Mouse (Mus musculus) spleen, adult 12 weeks (tissue): ENCODE measurements around the gene B3galt1.

Source experiments
- DNase-seq: peaks from one replicate; pipeline ENCODE4 v3.0.0; 2022; ENCODE audit warnings: low spot score

Gene B3galt1

DNA sequence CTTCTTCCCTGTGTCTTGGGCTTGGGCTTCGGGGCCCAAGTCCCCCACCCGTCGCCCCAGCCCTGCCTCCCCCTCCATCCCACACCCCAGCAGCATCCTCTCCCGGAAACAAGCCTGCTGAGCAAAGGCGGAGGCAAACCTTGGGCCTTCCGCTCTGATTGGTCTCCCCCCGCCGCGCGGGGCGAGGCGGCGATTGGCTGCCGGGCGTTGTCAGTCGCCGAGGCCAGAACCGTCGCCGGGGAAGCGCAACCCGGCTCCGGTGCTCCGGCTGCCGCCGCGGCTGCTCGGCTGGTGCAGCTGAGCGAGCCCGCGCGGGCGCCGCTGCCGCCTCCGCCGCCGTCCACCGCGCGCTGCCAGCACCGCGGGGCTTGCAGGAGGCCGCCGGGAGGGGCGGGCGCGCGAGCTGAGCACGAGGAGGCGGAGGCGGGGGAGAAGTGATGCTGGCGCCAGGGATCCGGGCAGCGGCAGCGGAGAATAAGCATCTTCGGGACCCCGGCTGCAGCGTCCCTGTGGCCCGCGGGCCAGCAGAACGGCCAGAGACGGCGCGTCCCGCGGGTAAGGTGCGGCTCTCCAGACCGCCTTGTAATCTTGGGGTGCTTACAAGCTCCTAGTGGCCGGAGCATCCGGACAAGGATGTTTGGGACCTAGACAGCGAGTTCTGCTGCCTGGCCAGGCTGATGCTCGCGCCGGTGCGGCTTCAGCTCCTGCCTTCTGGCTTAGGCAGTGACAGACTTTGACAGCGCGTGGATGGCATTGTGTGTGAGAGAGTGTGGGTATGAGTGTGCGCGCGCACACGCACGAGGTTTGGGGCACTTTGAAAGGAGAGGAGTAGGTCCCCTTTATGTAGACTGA lies at the start of gene B3galt1:
Gene B3galt1 (plus strand): TSS at position 392 of the 852 bp plus-strand sequence.
- no peak for DNase-seq

- no peak for DNase-seq
Measured at GRCm38 (mm10) chr2:67516405-67516804, 49.3 kb upstream of the B3galt1 start.

GRCm38 (mm10) chr2:67535347-67535746 lies 30.3 kb upstream of the B3galt1 start:
- no peak for DNase-seq

DNA sequence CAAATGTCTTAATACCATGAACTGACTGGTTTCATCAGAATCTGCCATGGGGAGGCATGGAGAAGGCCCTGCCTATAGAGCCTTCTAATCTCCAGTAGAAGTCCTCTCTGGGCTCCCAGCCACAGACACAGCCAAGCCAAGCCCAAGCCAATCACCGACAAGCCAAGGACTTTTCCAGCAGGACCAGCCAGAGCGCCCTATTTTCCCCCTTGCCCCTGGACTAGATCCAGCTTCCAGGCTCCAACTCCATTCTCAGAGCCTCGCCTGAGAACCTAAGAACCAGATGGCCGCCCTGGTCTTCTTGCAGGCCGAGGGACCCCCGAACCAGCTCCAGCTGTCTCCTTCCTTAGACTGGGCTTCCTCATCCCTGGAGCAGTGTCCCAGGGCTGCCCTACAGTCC lies 26.2 kb upstream of the B3galt1 start:
- DNase-seq, result no peak

DNA sequence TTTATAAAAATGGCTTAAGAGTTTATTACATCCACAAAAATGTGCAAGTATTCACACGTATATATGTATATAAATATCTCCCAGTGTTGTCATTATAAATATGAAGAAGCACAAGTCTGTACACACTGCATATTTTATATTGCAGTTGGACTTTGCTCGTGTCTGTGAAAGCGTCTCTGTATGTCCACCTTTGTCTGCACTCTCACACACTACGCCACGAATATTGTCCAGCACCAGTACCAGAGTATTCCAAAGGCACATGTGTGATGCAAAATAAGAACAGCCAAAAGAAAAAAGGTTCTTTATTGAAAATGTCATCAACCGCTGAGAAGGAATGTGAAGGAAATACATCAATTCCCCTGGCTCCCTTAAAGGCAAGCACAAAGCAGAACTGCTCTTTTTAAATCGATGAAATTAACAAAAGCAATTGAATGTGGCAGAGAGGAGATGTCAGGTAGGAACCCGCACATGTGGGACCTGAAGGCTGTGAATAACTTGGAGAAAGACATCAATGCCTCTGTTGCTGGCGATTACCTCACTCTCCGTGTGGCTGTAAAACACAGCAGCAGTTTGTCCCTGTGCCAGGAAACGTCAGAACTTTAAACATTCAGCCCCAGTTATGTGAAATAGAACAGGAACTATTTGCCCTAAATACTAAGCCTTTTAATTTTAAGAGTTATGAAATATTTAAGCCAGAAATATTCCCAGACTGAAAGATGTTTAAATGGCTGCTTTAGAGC lies 23.5 kb upstream of the B3galt1 start:
- DNase-seq, result no peak

- no peak for DNase-seq
Measured at GRCm38 (mm10) chr2:67544426-67544825, 21.2 kb upstream of the B3galt1 start.

DNA sequence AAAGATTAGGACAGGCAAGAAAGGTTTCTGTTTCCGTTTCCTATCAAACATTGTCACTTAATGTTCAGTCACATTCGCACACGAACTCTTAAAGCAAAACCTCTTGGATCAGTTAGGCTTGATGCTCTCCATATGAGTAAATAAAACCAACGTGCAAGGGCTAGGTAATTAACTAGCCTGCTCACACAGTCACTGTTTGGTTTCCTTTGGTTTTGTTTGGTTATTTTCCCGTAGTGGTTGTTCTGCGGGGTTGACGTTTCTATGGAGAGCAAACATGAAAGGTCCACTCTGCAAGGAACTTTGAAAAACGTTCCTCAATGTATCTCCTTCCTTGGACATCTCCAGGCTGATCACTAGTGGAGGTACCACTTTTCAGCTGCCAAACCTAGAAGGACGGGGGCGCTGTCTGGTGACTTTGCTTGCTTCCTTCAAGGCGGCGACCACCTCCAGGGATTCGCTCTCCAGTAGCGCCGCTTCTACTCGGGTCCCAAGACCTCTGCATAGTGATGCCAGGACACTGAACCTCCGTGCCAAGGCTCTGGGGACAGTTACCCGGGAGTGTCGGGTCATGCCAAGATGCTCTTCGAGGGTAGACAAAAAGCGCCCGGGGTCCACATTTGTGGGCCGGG lies 706 bp upstream of the B3galt1 start:
- no peak for DNase-seq

- no peak for DNase-seq
Measured at GRCm38 (mm10) chr2:67566566-67566965, 895 bp downstream of the B3galt1 start.

GRCm38 (mm10) chr2:67567141-67567680 lies 1.5 kb downstream of the B3galt1 start:
- no peak for DNase-seq

- no peak for DNase-seq
Measured at GRCm38 (mm10) chr2:67576634-67577033, 11.0 kb downstream of the B3galt1 start.

DNA sequence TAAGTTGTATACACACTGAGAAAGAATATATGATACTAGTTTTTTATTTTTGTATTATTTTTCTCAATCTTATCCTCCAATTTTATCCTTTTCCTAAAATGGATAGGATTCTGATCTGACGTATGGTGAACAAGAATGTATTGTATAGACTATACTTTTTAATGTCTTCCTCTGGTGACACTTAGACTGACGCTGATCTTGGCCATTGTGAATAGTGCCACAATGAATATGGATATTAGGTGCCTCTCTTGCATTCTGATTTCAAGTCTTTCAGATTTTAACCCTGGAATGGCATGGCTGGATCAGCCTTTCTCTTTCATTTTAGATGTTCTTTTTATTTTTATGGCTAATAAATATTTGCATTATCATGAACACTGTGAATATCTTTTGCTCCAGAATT lies 17.4 kb downstream of the B3galt1 start:
- DNase-seq, result no peak

DNA sequence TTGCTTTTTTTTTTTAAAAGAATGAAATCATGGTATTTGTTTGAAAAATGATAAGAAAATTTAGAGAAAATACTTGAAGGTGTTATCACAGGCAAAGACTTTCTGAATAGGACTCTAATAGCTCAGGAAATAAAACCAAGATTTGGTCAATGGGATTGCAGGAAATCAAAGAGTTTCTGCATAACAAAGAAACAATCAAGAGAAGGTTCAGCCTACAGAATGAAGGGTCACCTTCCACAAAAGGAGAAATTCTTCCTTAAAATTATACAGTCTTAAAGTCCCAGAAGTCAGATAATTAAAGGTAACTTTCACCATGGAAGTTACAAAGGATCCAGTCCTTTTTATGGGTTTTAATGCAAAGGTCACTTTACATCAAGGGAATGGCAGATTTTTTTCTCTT lies 24.7 kb downstream of the B3galt1 start:
- no peak for DNase-seq

GRCm38 (mm10) chr2:67591831-67592629 lies 26.4 kb downstream of the B3galt1 start:
- DNase-seq, result no peak

GRCm38 (mm10) chr2:67622902-67623301 lies 57.2 kb downstream of the B3galt1 start:
- DNase-seq, result no peak

DNA sequence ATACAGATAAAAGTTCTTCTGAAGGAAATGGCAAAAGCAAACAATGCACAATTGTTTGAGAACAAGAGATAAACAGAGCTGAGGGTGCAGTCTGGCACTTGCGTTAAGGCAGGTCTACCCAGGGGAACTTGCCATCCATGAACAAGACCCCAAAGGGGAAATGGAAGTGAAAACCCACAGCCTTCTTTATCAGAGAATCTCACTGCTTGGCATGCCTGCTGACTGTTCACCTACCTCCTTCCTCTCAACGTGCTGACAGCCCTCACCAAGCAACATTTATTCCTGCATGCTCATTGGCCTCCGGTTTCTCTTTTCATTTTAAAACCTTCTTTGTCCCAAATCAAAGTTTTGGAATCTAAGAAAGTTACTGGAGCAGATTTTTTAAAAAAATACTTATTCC lies 62.0 kb downstream of the B3galt1 start:
- DNase-seq, result no peak

- DNase-seq, result no peak
Measured at GRCm38 (mm10) chr2:67628289-67628688, 62.6 kb downstream of the B3galt1 start.

GRCm38 (mm10) chr2:67654847-67655246 lies 89.2 kb downstream of the B3galt1 start:
- no peak for DNase-seq

DNA sequence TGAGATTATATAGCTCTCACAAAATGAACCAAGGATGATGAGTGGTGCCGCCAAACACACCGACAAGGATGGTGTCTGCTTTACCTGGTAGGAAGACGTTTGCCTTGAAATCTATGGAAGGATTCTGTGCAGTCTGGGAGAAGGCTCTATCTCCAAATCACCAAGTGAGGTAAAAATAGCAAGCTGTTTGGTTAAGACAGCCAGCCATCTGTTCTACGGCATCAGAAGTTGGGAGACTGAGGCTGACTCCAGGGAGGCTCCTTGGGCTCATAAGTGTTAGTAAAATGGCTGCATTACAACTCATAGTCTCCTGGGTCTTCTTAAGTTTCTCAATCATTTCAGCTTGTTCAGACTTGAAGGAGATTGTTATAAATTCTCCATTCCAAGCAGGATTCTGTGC lies 91.7 kb downstream of the B3galt1 start:
- DNase-seq, result no peak

DNA sequence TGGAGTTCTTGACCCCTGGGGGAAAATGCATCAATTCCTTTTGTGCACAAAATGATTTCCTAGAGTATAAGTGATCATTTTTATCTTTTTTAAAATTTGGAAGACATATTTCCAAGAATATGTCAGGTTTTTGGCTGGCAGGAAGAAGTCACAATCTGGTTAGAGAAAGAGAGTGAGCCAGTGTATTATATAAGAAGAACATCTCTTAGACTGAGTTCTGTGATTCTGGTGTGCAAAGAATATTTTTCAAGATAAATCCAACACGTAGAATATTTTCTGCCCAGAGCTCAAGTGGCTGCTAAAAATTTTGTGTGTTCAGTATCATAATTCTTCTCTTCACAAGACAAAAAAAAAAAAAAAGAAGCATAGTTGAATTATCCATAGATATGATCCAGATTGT lies 92.4 kb downstream of the B3galt1 start:
- no peak for DNase-seq

GRCm38 (mm10) chr2:67671721-67672120 lies 106.0 kb downstream of the B3galt1 start:
- no peak for DNase-seq

DNA sequence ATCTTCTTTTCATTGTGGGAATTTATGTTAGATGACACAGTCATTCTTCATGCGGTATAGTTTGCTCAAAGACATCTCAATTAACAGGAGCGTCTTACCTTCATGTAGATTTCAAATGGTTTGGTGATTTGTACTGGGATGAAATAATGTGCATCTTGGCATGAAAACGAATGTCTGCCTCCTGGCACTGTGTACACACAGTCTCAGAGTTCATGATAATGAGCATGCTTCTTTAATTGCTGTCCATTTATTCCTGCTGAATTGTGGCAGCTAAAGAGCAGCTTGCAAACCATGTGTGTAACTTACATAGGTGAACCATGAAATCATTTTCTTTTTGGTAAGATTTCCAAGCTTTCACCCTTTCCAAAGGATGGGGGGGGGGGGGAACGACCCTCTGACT lies 112.0 kb downstream of the B3galt1 start:
- no peak for DNase-seq

GRCm38 (mm10) chr2:67724249-67724648 lies 158.6 kb downstream of the B3galt1 start:
- DNase-seq, result no peak
